Mouse (Mus musculus) urinary bladder, postnatal 10 days (tissue): Measurements from ENCODE around the gene Acot12.
"Not testable (repeated sequence)": the region's sequence is repeated elsewhere in the genome, so short reads cannot be mapped to it uniquely, and the experiment has no call there.

Source experiments
- DNase-seq: peaks from one replicate; pipeline ENCODE4 v3.0.0; 2022; ENCODE audit warnings: low spot score

The Acot12 gene

DNA sequence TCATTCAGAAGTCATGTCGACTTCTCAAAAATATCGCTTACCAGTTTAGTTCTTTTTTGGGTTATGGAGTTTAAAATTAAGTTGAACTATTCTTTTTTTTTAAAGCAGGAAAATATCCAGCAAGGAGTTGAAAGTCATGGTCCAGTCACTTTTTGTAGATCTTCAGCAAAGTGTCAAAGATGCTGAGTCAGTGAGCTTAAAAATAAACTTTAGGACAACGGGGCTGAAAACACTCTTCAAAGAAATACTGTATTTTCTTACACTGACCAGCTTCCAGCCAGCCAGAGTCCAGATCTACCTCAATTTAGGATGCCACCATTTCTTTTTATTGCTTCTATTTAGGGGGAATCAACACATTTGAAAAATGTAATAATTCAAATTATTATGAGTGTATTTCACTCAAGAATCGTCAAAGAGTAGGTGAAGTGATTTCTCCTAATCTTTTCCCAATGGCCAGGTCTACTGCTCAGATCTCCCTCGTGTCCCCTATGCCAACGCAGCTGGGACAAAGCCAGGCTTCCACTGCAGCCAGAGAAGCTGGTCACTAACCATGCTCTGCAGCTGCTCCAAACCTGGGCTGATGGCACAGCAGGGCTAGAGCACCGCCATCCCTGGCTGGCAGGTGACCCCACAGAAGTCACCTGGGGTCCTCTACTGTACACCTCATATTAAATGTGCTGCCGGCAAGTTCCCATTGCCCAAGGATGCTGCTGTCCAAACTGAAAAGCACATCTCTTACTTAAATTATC is 19.2 kb downstream of the Acot12 start:
- no peak for DNase-seq

DNA sequence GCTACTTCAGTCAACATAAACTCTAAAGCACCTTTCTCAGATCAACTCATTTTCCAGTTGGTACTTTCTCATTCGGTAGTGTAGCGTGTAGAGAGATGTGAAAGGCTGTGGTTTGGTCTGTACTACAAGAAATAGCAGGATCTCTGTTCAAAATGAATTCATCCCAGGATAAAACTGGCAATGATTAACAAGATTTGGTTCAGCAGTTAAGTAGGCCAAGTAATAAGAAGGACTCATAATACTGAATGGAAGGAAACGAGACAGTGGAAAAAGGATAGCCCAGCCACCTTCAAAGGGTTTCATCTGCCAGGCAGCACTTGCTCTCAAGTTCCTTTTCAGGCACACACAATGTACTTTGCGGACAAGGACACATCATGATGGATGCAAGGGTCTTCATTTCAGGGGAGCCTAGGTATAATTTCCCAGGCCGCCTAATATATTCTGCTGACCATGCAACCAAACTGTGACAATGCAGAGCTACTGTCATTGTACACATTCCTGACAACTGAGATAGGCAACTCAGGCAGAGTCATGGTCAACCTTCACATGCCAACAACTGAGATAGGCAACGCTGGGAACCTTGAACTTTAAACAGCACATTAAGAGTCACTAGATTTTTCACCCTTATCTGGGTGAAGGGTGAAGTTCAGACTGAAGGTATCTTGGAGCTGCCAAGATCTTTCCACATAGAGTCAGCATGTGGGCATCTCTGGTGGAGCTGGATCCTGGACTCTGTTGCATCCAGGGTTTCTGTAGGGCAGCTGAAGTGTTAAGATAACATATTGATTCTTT is 20.5 kb downstream of the Acot12 start:
- DNase-seq, result no peak

DNA sequence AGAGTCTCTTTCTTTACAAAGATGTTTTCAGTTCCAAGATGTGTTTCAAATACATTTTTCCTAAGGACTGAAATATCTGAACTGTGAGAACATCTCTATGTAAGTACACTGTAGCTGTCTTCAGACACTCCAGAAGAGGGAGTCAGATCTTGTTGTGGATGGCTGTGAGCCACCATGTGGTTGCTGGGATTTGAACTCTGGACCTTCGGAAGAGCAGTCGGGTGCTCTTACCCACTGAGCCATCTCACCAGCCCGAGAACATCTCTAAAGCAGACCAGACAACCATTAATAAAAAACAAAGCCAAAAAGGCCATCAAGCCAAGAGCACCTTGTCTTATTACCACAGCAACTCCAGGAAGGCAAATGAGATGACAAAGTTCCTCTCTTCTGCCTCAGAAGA is 22.3 kb downstream of the Acot12 start:
- not testable (repeated sequence) for DNase-seq

DNA sequence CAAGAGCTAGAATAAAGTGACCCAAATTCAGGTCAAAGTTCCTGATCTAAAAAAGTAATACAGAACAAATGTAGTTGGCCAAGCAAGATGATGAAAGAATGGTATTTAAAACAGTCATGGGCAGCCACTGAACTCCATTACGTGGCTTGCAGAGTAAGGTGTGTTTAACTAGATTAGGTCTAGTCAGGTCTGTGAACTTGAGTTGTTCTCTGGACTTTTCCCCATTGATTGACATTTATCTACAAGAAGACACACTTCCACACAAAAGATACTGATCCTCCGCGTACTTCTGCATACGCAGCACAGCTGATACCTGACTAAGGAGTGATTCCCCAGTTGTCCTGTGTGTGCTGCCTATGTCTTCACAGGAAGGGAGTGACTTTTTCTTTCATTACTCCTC is 24.3 kb downstream of the Acot12 start:
- no peak for DNase-seq

DNA sequence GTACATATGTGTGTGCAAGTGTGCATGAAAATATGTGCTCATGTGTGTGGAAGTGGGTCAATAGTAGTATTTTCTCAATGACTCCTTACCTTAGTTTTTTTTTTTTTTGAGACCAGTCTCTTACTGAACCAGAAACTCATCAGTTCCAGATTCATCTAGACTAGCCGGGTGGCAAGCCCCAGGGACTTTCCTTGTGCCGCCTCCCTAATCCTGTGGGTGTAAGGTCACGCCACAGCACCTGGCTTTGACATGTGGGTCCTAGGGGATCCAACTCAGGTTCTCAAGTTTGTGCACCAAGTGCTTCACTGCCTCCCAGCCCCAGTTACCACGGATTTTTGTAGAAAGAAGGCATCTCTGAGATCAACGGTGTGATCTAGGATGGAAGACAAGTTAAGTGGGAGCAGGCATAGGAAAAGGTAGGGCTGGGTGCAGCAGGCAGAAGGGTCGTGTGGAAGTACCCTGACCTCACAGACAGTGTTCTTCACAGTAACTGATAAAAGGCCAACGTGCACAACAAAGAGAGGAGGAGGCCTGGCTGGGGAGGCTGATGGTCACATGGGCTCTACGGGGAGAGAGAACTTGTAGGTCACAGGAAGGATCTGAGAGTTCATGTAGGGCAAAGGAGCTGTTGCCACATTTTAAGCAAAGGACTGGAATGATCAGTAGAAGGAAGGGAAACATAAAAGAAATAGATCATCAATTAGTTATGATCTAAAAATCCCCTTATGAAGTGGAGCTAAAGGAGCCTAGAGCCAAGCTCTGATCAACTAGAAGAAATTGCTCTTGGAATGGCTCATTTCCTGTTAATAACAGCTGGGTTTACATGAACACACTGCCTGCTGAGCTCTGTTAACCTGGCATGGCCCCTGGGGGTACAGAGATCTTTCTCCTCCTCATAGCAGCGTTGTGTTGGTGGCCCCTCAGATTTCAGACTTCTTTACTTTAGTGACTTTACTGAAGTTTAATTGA is 27.7 kb downstream of the Acot12 start:
- DNase-seq, result no peak

DNA sequence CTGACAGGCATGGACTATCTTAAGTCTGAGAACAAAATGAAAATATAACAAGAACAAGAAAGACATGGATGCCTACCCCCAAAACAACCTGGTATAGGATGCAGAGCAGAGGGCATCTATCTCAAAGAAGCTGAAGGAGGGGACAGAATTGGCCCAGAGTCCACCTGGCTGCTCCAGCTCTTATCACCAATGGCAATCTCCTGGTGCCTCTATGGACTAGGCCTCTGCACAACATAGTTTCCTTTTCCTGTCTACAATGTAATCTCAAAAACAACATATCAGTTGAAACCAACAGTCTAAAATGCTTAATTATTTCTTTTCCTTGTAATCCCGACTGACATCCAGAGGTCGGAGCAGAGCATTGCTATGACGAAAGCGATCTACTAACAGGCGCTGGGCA is 36.8 kb downstream of the Acot12 start:
- DNase-seq, result no peak

DNA sequence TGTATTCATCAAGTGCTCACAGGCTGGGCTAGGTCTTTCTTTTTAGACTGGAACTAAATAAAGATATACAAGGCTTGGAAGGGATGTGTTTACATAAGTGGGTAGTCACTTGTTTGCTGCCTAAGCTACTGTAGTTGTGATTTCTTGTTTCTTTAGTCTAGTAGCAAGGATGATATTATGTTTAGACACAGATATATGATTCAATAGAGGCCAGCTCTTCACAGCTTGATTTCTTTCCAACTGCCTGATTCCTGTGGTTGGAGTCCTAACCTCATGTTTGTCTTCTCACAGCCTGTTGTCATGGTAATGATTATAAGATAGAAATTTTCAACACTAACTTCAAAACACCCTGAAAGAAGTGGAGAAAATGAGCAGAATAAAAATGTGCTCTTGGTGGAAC is 38.6 kb downstream of the Acot12 start:
- no peak for DNase-seq

DNA sequence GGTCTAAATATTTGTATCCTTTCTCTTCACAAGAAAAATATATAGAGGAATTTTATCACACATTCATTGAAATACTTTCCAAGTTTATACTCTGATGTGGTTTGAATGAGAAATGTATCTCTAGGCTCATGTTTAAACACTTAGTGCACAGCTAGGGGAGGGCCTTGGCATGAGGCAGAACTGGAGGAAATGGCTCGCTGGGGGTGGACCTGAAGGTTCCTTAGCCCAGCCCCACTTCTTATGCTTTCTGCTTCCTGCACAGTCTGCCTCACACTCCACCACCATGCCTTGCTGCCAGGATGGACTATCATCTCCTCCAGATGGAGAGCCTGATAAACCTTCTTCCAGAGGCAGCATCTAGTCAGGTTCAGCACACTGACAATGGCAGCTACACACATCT is 50.7 kb downstream of the Acot12 start:
- DNase-seq, result no peak

DNA sequence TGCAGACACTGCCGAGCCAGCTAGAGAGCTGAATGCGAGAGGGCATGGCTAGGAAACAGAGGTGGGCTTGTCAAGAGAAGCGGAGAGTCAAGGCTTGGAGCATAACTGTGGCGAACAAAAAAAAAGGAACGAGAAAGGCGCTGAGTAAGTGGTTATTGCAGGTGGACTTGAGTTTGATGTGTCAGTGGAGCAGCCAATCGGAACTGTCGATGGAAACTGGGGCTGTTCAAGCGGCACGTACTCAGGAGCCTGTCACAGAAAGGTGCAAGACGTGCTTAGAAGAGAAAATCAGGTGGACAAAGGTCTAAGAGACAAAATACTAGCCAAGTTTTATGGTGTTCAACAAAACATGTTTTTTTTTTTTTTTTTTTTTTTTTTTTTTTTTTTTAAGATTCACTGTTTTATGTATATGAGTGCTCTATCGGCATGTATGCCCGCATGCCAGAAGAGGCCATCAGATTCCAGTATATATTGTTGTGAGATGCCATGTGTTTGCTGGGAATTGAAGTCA is 53.7 kb downstream of the Acot12 start:
- DNase-seq, result no peak

DNA sequence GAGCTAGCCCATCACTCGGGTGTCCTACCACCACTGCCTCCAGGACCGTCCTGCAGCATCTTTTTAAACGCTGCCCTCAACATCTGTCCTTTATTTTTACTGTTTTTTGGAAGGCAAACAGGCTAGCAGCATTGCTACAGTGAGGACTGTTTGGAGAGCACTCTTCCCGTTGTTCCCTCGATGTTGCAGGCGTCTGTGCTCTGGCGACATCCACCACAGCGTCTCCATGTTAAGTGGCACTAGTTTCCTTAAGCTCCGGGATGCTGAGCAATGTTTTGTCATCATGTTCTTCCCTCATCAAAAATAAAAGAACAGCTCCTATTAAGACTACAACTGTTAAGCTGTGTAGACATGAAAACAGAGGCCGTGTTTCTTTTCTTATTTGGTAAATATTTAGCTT is 54.3 kb downstream of the Acot12 start:
- DNase-seq, result no peak

DNA sequence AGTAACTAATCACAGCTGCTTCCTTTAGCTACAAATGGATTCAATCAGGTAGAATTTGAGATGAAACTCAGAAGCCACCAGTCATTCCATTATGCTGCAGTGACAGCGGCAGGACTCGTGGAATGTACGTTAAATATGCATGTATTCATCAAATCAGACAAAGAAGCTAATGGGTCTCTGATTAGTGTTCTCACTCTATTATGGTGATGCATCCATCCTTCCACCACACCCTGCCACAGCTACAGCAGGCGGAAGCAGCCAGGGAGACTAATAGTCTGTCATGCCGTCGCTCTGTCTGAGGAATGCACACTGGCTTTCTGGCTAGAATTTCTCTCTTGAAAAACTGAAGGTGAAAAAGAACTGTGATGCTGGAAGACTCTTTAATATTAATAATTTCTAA is 54.7 kb downstream of the Acot12 start:
- DNase-seq, result no peak

DNA sequence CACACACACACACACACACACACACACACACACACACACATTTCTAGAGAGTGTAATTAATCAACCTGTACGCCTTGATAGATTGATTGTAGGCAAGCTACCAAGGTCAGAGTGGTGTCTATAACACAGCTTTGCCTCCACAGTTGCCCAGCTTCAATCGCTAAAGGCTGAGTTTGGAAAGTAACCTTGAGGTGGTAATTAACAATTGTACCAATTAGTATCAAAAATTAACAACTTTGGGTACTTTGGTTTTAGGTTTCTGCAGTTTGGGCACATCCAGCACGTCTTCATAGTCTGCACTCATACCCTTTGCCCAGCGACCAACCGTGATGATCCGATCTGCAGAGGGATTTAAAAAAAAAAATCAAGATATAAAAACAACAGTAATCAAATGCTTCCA is 55.6 kb downstream of the Acot12 start:
- DNase-seq, result no peak

DNA sequence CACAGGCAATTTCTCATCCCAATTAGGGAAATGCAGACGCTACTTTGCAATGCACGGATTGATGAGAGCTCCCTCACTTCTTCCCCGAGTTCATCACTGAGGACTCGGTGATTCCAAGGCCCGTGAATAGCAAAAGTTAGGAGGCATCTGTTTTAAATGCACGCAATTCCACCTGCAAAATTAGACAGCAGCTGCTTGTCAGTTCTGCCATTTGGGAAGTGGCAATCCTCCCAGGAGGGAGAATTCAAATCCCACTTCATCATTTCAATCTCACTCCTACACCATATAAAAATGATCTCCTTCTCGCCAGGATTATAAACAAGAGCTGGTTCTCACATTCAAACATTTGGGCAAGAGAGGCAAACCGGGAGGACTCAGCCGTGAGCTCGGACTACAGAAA is 56.1 kb downstream of the Acot12 start:
- no peak for DNase-seq

DNA sequence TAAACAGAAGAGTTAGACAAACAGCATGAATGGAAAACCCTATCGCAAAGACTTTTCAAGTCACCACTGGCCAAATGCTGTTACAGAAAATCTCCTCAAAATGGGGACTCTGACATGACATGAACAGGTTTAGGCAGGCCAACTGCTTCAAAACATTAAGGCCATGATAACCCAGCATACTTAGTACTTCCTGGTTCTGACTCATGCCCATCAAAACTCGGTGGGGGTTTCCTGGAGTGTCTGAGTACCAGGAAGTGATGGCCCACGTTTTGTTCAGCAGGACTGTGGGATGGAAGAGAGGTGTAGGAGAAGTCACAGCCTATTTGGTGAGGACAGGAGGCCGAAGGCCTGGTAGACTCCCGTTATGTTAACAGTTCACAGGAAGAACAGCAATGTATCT is 60.4 kb downstream of the Acot12 start:
- DNase-seq, result no peak

DNA sequence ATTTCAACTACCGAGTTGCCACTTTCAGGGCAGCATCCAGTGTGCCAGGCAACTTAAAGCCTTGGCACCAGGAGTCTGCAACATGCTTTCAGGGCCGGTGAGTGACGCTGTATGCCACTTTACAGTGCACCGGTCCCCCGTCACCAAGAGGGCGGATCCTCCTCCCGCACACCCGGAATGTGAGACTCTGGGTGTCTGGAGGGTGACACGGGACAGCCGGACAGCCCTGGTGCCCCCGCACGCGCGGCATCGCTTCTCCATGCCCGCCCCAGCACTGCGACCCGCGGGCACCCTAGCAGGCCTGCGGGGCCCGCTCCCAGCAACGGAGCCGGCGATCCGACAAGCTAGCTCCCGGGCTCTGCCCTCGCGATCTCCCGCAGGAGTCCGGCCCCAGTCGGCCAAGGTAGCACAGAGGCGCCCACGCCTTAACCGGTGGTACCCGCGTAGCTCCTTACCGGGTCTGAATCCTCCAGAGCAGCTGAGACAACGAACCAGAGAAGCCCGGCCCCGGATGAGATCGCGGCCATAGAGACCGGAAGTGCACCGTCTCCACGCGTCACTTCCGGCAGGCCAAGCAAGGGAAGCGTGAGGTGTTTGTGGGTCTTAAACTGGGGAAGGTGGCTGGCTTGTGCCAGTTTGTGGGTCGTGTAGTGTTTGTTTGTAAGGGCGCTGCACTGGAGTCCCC is 66.0 kb downstream of the Acot12 start, which contains the start of gene Zcchc9:
Gene Zcchc9 (minus strand): TSS at position 551 of the 685 bp plus-strand sequence.
- DNase-seq, result peak; percentile 52

DNA sequence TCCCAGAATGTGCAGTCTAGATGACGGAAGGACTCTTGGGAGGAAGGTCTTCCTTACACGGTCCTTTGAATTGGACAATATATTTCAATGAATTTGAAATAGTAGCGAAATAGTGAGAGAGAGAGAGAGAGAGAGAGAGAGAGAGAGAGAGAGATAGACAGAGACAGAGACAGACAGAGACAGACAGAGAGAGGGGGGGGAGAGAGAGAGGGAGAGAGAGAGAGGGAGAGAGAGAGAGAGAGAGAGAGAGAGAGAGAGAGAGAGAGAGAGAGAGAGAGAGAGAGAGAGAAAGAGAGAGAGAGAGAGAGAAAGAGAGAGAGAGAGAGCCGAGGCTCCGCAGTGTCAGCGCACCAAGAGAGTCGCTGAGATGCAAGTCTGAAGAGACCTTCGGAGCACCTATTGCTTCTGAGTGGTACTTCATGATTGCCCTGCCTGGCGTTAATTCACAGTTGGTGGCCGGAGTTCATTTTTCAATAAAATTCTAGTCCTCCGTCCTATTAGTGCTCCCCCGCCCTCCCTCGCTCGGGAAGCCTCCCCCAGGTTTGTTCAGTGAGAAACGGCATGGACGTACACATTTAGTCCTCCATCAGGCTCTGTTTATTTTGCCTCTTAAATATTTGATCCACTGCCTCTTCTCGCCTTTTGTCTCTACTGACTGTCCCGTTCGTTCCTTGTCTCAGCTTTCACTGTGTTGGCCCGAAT is 66.7 kb downstream of the Acot12 start:
- DNase-seq, result no peak

DNA sequence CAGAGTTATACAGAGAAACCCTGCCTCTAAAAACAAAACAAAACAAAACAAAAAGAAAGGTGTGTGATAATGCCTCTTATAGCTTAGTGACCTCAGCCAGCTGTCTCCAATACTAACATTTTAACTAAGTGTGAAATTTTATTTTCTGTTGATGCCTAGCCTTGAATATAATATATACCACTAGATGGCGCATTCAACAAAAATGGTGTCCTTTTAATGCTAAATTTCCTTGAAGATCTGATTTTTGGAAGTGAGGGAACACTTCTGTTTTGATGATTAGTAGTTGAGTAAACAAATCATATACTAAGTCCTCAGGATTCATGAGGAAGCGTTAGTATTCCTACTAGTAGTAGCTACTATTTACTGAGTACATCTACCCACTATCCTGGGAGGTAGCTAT is 68.2 kb downstream of the Acot12 start:
- DNase-seq, result no peak

DNA sequence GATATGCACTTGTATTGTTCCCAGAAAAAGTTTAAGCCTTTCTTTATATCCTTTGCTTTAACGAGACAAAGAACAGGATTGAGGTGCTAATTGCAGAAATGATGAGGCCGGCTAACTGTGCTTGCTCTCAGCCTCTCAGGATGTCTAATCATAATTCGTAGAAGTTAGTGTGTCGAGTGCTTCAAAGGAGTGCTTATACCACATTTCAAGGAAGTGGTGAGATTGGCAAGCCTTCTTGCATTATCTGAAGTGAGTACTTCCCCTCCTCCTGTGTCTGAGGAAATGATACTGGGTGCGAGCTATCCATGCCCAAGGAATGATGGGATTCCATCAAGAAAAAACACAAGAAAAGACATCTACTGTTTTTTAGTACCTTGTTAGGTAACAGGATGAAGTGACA is 73.4 kb downstream of the Acot12 start:
- DNase-seq, result no peak

DNA sequence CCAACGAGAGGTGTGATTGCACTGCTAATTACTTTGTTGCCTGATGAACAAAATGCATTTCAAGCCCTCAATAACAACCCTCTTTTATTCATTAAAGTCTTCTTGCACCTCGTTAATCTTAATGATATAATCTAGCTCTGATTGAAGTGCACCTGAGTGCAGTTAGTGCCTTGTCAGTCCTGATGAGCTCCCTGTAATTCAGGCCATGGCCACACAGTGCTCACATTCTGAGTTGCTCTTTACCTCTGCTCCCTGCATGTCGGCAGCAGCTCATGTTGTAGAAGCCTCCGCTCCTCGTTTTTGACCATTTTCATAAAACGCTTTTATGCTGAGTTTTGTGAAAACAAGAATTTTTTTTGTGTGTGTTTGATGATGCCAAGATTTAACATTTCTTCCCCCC is 82.4 kb downstream of the Acot12 start:
- no peak for DNase-seq

DNA sequence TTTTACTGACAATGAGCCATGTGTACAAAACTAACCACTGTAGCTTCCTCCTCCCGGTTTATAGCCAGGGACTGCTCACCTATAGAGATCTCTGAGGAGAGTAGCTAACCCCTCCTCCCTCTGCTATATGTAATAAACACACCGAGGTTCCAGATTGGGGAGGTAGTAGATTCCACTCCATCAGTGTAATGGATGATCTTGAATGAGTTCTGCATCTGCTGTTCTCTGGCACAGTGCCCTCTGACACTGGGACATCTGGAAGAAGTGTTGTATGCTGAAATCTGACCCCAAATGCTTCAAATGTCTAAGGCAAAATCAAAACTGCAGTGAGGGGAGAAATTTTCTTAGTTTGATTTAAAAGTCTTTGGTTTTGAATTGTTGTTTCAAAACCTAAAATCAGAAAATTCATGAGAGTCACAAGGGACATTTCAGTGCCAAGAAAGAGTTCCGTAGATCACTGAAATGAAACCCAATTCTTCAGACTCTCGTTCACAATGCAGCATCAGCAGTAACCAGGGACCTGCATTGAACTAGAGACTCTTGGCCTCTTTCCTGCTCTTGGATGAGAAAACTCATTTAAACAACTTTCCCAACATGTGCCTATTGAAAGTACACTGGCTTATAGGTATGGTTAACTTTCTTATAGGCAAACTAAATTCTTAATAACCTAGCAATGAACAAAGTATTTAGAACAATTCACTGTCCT is 83.7 kb downstream of the Acot12 start:
- DNase-seq, result no peak
